Mouse (Mus musculus): Measurements from ENCODE around the gene Fance.

Fance gene

DNA sequence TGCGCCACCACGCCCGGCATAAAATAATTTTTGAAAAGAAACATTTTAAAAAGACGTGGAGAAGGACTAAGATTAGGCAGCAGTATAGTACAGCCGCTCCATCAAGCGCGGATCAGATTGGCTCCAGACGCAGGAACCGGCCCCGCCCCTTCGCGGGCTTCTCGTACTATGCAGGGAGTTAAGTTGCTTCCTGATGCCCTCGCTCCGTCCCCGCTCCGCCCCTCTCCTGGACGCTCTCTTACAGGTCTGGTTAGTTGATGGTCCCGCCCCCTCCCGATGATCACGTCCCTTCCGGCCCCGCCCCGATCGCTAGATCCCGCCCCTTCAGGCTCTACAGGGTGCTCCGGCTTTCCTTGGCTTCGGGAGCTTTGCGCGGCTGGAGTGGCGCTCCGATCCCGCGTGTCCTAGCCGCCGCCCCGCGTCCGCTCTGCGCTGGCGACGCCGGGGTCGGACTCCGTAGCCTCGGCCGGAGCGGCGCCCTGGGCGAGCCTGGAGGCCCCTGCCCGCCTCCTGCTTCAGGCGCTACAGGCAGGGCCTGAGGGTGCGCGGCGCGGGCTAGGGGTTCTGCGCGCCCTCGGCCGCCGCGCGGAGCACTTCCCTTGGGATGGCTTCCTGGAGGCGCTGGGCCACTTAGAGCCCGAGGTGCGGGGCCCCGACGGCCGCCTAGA lies at the start of gene Fance:
Gene Fance, plus strand, starts transcription at position 308 of the 668 bp plus-strand sequence.
- peak; percentile 100 for DNase-seq (ENCODE audit: low read depth, low spot score)

DNA sequence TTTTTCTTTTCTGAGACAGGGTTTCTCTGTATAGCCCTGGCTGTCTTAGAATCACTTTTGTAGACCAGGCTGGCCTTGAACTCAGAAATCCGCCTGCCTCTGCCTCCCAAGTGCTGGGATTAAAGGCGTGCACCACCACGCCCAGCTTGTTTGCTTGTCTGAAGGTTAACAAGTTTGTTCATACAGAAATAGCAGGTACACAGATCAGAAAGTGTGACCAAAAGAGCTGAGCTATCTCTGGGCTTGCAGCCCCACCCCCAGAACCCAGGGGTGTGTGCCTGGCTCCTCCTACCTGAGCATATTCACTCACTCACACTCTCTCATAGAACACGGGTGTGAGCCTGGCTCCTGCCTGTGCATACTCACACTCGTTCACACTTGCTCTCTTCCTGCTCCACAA lies 46.1 kb upstream of the Fance start:
- peak; percentile 67 for DNase-seq (ENCODE audit: low read depth, low spot score)

DNA sequence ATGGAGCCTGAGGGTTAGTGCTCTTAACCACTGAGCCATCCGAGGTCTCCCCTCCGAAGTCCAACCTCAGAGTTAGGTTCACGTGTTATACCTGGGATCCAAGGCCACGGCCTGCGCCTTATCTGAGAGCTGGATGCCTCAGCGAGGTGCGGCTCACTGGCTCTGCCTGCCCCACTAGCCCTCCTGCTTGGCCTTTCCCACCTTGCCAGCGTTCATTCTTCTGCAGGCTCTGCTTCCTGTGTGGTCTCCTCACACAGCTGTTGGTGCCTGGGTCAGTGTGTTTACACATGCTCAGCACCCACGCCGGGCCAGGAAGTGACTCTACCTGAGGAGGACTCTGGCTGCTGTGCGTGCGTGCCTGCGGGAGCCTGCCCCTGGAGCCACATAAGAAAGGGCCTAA lies 43.2 kb upstream of the Fance start:
- DNase-seq (ENCODE audit: low read depth, low spot score): peak; percentile 73

- DNase-seq (ENCODE audit: low read depth, low spot score): no peak
These were observed 41.6 kb upstream of the Fance start for GRCm38 (mm10) chr17:28271537-28272266.

DNA sequence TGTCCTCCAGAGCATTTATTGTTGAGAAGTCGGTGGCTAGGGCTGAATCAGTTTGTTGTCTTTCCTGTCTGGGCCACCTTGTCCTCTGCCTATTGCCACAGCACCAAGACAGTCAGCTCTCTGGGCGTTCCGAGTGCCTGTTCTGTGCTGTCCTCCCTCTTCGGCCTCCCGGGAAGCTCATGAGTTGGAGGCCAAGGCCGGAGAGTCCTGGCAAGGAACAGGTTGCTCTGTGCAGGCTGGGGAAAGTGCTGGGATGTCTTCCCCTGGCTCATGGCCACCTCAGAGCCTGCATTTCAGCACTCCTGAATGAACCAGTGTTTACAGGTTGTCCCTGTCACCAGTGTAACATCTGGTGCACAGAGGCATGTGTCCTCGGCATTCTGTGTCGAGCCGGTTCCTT lies 41.0 kb upstream of the Fance start:
- no peak for DNase-seq (ENCODE audit: low read depth, low spot score)

- DNase-seq (ENCODE audit: low read depth, low spot score): no peak
These were observed 40.5 kb upstream of the Fance start for GRCm38 (mm10) chr17:28272837-28273236.

- DNase-seq (ENCODE audit: low read depth, low spot score): peak; percentile 74
These were observed 38.6 kb upstream of the Fance start for GRCm38 (mm10) chr17:28274739-28275138.

GRCm38 (mm10) chr17:28277226-28277625 lies 36.1 kb upstream of the Fance start:
- no peak for DNase-seq (ENCODE audit: low read depth, low spot score)

DNA sequence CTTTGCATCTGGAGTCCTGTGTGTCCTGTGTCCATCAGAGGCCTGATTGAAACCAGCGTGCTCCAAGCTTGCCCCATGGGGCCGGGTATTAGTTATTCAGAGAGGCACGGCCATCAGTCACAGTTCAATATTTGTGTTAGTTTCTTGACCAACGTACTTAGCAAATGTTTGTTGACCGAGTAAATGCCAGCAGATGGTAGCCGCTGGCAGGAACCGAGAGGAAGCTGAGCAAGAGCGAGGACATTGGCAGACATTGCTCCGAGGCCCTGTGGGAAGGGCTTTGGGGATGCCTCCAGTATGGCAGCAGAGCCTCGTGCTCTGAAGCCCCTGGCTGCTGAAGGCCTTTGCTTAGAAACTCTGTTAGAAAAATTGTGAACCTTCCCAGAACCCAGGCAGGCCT lies 35.6 kb upstream of the Fance start:
- no peak for DNase-seq (ENCODE audit: low read depth, low spot score)

- no peak for DNase-seq (ENCODE audit: low read depth, low spot score)
These were observed 35.2 kb upstream of the Fance start for GRCm38 (mm10) chr17:28278156-28278555.

DNA sequence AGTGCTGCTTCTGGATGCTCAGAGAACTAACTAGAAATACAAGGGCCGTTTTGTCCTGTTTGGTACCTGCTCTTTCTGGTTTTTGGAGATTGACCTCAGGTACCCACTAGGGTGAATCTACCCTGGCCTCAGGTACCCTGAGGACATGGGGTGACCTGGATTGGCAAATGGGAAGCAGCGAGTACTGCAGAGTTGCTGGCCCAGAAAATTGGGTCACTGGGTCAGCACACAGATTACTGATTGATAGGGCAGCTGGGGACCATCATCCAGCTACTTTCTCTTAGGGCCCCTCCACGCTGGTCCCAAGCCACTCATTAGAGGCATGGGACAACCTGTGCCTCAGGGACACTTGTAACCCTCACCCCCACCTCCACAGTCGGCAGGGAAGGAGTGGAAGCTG lies 34.1 kb upstream of the Fance start:
- no peak for DNase-seq (ENCODE audit: low read depth, low spot score)

DNA sequence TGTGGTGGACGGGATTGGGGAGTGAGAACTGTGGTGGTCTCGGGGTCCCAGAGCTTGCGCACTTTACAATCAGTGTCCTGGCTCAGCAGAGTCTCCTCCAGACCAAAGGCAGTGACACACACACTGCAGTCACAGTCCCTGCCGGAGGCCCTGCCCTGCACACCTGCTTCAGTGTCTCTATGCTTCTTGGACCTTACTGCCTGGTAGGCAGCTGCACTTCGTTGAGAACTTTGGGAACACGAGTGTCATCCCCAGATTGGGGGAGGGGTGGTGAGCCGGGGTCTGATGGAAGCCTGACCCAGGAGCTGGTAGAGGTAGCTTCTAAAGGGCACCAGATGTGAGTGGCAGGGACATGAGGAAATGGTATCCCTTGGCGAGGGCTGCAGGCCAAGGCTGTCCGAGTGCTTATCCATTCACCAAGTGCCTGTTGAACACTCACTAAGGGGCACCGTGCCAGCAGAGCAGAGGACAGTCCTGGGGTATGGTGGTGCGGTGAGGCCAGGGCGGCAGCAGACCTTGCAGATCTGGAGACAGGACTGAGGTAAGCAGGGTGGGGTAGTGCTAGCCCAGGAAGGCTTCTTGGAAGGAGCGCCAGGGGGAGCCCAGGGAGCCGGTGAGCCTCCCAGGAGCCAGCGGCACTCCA lies 33.4 kb upstream of the Fance start:
- no peak for DNase-seq (ENCODE audit: low read depth, low spot score)

GRCm38 (mm10) chr17:28280423-28280800 lies 32.9 kb upstream of the Fance start:
- DNase-seq (ENCODE audit: low read depth, low spot score): no peak

GRCm38 (mm10) chr17:28280831-28281377 lies 32.4 kb upstream of the Fance start:
- peak; percentile 72 for DNase-seq (ENCODE audit: low read depth, low spot score)

DNA sequence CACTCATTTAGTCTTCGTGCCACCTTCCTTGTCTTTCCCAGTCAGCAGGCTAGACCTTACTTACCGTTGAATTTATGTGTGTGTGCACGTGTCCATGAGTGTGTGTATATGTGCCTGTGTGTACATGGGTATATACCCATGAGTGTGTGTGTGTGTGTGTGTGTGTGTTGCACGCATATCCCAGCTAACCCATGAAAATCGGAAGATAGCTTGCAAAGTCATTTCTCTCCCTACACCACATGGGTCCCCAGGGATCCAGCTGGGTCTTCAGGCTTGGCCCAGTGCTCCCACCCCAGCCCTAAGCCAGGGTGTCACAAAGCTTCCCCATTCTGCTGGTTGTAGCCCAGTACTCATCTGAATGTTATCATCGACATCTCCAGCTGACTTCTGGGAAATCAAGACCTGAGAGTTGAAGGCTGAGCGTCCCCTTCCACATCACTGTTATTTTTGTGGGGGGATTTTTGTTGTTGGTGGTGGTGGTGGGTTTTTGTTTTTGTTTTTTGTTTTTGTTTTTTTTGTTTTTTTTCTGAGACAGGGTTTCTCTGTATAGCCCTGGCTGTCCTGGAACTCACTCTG lies 31.4 kb upstream of the Fance start:
- no peak for DNase-seq (ENCODE audit: low read depth, low spot score)

GRCm38 (mm10) chr17:28283199-28283598 lies 30.1 kb upstream of the Fance start:
- no peak for DNase-seq (ENCODE audit: low read depth, low spot score)

DNA sequence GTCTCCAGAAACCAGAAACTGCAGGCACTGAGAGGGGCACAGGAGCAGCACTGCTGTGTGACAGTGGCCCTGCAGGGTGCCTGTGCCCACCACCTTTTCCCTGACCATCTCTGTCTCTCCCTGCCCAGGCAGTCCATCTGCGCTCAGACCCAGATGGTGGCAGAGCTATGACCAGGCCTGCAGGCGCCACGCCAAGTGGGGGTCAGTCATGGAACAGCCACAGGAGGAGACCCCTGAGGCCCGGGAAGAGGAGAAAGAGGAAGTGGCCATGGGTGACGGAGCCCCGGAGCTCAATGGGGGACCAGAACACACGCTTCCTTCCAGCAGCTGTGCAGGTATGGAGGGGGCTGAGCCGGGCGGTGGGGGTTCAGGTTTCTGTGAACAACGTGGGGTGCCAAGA lies 27.2 kb upstream of the Fance start:
- no peak for DNase-seq (ENCODE audit: low read depth, low spot score)

GRCm38 (mm10) chr17:28286964-28287363 lies 26.4 kb upstream of the Fance start:
- DNase-seq (ENCODE audit: low read depth, low spot score): peak; percentile 84

DNA sequence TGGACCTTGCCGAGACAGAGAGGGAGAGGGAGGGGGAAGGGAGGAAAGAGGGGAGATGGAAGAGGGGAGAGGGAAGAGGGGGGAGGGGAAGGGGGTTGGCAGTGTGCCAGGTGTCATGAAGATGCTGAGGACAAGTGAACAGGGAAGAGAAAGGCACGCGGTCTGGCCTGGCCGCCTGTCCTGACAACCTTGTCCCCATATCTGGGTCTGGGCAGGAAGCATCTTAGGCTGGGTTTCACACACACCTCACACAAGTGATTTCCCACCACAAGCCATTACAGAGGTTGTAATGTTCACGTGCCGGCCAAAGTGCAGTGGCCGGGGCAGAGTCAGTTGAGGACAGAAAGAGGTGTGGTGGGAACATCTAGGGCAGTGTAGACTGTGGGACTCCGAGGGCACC lies 25.7 kb upstream of the Fance start:
- DNase-seq (ENCODE audit: low read depth, low spot score): no peak

DNA sequence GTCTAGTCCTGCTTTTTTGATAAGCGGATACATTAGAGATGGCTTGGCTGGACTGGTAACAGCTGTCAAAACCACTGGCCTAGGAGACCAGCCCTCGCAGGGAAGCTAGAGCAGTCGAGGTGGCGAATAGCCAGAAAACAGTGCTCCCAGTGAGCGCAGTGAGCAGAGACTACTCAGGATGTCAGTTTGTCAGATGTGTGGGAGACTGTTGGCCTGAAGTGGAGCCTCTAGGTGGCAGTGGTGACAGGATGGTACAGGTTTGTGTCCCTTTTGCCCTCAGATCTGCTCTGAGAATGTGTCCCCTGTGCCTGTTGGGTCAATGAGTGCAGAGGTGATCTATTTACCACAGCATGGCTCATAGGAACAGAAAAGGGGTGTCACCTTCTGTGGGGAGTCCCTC lies 25.3 kb upstream of the Fance start:
- peak; percentile 46 for DNase-seq (ENCODE audit: low read depth, low spot score)

DNA sequence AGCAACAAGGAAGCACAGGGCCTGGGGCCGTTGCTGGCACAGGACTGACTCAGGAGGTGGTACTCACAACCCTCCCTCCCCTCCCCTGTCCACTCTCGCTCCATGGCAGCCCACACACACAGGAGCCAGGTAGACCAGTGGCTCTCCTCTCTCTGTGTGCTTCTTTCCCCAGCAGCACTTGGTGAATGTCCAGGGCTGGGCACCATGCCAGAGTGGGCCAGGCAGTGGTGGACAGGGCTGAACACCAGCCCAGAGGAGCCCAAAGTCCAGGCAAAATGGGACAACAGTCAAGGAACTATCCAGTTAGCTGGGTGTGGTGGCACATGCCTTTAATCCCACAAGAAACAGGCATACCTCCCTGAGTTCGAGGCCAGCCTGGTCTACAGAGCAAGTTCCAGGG lies 23.1 kb upstream of the Fance start:
- no peak for DNase-seq (ENCODE audit: low read depth, low spot score)

DNA sequence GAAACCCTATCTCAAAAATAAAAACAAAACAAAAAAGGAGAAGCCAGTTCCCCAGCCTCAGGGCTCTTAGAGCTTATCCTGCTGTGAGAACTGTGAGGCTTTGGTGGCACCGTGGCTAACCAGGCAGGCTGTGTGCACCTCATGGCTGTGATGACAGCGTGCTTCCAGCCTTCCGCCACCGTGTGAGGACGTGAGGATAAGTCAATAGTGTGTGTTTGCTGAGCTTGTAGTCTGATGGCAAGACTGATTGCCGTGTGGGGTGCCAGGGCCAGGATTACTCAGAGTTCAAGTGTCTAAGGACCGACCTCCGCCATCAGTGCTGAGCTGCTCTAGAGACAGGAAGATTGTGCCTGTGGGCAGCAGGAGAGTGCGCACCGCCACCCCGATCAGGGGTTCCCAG lies 22.6 kb upstream of the Fance start:
- no peak for DNase-seq (ENCODE audit: low read depth, low spot score)

Data from ZHBTc4 (cell line).